Mouse (Mus musculus): ENCODE data around the gene Cda.
"Not testable (repeated sequence)": the region's sequence is repeated elsewhere in the genome, so short reads cannot be mapped to it uniquely, and the experiment has no call there.

Gene Cda

GRCm38 (mm10) chr4:138335036-138335435, 32.8 kb downstream of the Cda start:
- DNase-seq, result no peak

DNA sequence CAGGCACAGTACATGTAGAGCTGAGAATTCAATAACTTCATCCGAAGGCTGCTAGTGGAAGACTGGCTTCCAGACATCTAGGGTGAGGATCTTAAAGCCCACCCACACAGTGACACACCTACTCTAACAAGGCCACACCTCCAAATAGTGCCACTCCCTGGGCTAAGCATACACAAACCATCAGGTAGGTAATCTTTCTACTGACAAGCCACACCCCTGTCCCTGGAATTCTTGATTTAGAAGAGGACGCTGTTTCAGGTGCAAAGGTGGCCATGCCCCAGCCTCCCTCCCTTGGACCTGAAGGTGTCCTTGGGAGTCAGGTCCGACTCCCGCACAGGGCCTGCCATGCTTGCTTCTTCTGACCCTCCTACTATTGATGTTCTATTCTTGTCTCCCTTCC, 34.7 kb downstream of the Cda start:
- no peak for DNase-seq

DNA sequence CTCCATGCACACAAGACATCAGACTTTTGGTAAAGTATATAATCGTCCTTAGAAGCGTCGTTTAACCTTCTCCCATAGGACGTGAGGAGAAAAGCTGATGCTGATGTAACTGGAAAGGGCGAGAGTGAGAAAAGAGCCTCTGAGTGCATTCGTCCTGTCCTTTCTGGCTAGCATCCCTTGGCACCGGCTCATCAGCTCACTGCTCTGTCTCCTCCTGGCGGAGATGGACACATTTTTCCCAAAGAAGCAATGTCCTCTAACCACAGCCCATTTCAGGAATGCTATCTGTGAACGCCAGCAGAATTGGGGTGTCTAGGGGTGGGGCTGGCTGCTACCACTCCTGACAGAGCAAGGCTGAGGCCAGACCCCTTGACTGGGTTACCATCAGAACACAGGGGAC, 36.1 kb downstream of the Cda start:
- peak; percentile 74 to 86 for DNase-seq

DNA sequence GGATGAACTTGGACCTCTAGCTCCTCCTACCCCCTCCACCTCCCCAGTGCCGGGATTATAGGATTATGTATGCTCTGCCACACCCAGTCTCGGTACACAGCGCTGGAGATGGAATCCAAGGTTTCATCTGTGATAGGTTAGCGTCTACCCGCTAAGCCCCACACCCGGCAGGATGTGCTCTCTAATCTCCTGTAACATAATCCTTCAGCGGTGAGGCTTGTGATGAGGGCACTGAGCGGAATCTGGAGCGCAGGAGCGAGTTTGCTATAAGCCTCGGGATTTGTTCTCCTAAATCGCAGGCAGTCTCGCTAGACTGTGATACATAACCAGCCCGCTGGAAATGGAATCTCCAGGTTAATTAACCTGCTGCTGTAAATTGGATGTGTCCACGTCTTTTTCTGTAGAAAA, 37.5 kb downstream of the Cda start:
- DNase-seq, result no peak

GRCm38 (mm10) chr4:138327891-138328470, 39.8 kb downstream of the Cda start:
- DNase-seq, result no peak

DNA sequence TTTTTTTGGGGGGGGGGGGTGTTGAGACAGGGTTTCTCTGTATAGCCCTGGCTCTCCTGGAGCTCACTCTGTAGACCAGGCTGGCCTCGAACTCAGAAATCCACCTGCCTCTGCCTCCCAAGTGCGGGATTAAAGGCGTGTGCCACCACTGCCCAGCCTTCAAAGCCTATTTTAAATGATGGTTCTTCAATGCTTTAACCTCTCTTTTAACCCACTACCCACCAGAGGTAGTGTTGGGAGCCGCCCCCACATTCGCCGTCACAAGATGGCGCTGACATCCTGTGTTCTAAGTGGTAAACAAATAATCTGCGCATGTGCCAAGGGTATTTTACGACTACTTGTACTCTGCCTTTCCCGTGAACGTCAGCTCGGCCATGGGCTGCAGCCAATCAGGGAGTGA, 40.6 kb downstream of the Cda start:
- DNase-seq, result not testable (repeated sequence)

DNA sequence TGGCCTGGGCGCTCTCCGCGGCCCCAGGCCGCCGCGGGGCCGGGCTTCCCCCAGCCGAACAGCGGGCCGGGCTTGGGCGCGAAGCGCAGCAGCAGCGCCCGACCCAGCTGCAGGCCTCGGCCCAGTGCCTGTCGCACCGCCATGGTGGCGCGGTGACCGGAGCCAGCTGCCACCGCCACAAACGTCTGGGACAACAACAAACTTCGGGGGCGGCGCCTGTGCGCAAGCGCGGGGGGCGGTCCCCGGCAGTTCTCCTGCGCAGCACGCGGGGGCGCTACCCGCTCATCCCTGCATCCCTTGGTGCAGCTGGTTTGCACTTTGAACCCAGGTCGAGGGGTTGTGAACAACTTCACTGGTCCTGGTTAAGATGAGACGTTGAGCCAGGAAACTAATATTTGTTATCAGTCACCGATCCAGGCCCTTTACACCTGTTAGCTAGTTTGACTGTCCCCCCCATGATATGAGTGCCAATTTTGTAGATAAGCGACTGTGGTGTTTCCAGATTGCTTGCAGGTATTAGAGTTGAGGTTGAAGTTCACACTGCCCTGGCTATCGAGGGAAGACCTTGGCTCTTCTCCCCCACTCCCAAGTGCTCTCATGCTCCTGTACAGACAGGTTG, 41.6 kb downstream of the Cda start, which contains the start of gene Pink1:
Pink1 (minus strand) TSS at position 231 of the 619 bp plus-strand sequence.
- DNase-seq, result peak; percentile 94 to 95

GRCm38 (mm10) chr4:138325466-138326076, 42.2 kb downstream of the Cda start:
- DNase-seq, result peak; percentile 94 to 95

- DNase-seq, result no peak
Measured at GRCm38 (mm10) chr4:138324451-138324850, 43.3 kb downstream of the Cda start.

GRCm38 (mm10) chr4:138323753-138324152, 44.0 kb downstream of the Cda start:
- DNase-seq, result no peak

- no peak for DNase-seq
Measured at GRCm38 (mm10) chr4:138322692-138323091, 45.1 kb downstream of the Cda start.

GRCm38 (mm10) chr4:138321488-138321887, 46.3 kb downstream of the Cda start:
- DNase-seq, result no peak

DNA sequence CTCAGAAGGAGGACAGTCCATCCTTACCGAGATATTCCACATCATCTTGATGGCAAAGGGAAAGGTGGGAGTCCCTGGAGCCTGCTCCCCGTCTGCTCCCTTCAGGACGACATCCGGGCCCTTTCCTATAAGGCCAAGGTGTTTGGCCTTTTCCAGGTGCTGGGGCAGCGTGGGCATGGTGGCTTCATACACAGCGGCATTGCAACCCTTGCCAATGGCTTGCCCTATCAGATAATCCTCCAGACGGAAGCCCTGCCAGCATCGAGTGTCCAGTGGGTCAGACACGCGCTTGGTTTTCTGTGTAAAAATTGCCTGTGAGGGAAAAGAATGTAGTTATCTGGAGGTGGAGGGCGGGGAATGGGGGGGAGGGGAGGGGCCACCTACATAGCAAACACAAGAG, 47.1 kb downstream of the Cda start:
- no peak for DNase-seq

DNA sequence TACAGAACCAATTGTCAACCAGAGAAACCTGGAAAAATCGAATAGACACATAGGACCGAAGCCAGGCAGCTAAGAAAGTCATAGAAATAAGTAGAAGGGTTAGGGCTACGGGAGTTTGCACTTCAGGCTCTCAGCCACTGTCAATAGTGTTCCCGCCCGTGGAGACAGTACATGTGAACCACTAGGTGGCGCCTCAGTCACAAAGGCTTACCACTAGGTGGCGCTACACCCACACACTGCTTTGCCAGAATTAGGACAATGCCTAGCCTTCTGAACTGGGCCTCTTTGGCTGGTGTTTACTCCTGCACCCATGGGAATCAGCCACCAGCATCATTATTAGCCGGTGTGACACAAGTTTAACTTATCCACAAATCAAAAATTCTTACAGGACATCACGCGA, 48.3 kb downstream of the Cda start:
- peak; percentile 92 to 94 for DNase-seq

DNA sequence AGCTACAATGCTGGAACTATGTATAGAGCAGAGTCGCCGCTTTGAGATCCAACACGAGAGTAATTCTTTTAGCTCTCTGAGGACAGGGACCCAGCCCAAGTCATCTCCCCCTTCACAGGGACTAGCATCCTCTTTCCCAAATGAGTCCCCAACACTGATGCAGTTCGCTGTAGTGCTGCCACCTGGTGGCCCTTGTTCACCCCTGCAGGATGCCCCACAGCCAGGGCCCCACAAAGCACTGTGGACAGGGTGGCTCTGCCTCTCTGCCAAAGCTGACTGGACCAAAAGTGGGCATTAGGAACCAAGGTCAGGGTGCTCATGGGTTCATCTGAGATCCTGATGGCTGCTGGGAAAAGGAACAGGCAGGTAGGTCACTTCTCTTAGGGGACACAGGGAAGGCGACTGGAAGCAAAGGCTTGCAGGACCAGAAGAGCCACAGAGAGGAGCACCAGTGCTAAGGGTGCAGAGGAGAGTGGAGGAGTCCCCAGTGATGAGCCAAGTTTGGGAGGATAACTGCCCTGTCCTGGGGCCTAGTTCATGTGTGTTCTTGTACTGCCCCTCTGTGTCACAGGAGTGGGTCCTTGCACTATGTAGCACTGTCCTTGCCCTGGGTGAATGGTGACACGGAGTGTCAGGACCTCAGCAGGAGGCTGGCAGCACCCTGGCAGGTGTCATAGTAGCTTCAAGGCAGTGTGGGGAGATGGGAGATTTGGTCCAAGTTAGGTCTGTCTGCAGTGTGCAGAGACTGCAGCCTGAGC, 49.1 kb downstream of the Cda start:
- DNase-seq, result peak; percentile 77 to 83

GRCm38 (mm10) chr4:138316369-138316768, 51.4 kb downstream of the Cda start:
- DNase-seq, result no peak

DNA sequence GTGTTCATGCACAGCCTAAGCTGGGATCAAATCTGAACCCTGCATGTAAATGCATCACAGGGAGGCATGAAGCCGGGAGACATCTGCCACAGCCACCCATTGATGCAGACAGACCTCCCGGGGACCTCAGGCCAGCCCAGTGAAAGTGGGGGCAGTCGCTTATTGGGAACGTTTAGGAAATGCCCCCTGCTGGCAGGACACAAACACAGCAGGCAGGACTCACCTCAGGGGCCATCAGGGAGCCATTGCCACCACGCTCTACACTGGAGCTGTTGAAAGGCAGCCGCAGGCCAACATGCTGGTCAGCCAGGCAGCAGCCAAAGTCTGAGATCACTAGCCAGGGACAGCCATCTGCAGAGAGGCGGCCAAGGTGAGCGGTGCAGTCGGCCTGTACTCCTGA, 52.0 kb downstream of the Cda start:
- peak in 1 of 2 experiments; percentile 55 for DNase-seq

GRCm38 (mm10) chr4:138313795-138314194, 54.0 kb downstream of the Cda start:
- DNase-seq, result peak in 1 of 2 experiments; percentile 41

GRCm38 (mm10) chr4:138313021-138313420, 54.8 kb downstream of the Cda start:
- DNase-seq, result no peak

- no peak for DNase-seq
Measured at GRCm38 (mm10) chr4:138312105-138312504, 55.7 kb downstream of the Cda start.

DNA sequence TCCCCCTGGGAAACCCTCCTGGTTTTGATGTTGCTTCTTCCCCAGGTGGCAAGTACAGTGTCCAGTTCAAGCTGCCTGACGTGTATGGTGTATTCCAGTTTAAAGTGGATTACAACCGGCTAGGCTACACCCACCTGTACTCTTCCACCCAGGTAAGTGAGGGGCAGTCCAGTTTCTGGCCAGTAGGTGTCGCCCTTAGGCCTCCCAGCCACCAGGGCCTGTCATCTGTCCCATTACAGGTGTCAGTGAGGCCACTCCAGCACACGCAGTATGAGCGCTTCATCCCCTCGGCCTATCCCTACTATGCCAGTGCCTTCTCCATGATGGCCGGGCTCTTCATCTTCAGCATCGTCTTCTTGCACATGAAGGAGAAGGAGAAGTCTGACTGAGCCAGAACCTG, 56.2 kb downstream of the Cda start:
- DNase-seq, result peak; percentile 82 to 87

DNA sequence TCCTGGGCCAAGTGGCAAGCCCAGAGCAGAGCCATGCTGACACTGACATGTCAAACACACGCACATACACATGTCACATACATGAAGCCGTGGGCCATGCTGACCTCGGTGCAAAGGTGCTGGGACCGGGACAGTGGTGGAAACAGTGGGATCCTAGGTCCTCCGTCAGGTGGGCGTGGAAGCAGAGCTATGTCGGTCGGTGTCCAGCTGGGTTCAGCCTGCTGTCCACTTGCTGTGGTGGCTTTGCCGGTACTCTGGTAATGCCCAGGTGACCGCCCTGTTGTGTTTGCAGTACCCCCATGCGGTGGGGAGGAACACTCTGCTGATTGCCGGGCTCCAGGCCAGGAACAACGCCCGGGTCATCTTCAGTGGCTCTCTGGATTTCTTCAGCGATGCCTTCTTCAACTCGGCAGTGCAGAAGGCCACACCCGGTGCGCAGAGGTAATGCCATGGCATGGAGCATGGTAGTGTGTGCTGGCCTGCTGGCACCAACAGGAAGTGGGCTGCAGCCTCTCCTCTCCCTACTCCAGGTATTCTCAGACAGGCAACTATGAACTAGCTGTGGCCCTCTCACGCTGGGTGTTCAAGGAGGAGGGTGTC, 57.4 kb downstream of the Cda start:
- no peak for DNase-seq

GRCm38 (mm10) chr4:138307739-138308138, 60.1 kb downstream of the Cda start:
- DNase-seq, result no peak
